Mouse (Mus musculus): ENCODE data around the gene Gm3404. TPM values are rescaled to one million over a fixed set of nuclear protein-coding genes. Genes with fewer than 3 reads are reported as not detected.
"Not testable (repeated sequence)": the region's sequence is repeated elsewhere in the genome, so short reads cannot be mapped to it uniquely, and the experiment has no call there.

The Gm3404 gene
- polyA plus RNA-seq (2014; fragmentation: Nextera tagmentation; extraction: Ambion mirVana) = not detected in 2 replicates

DNA sequence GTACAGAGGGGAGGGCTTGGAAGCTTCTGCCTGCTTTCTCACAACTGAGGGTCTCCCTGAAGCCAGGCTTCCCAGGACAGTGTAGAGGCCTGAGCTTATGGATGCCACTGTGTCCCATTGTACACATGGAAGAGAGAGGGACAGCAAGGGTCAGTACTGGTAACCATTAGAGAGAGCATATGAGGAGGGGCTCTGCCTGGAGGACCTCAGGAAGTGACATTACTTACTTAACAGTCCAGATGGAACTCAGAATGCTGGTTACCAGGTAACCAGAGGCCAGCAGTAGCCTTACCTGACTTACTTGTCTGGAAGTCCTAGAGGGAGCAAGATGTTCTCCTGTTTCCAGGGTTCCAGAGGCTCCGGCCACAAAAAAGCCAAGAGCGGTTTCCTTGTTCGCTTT lies at the start of gene Gm3404:
Gm3404 (plus strand) TSS at position 301 of the 400 bp plus-strand sequence.
- not testable (repeated sequence) for H3K4me1 ChIP-seq (replicated peaks; ENCODE audit: control insufficient read depth, insufficient read depth, low read length); H3K9ac ChIP-seq (ENCODE audit: low read depth, low read length); H3K36me3 ChIP-seq (ENCODE audit: control insufficient read depth, insufficient read depth, low read length); DNase-seq (ENCODE audit: low spot score); H3K27ac ChIP-seq (ENCODE audit: low read depth, low read length); H3K9me3 ChIP-seq (ENCODE audit: control insufficient read depth, low read length); H3K27me3 ChIP-seq (replicated peaks; ENCODE audit: control insufficient read depth, insufficient read depth, low read length); H3K4me2 ChIP-seq; H3K4me3 ChIP-seq (ENCODE audit: low read depth, low read length); ATAC-seq (replicated peaks; ENCODE audit: low FRiP score)
- no CpG with 5 or more reads among the region's 3 CpGs for WGBS

DNA sequence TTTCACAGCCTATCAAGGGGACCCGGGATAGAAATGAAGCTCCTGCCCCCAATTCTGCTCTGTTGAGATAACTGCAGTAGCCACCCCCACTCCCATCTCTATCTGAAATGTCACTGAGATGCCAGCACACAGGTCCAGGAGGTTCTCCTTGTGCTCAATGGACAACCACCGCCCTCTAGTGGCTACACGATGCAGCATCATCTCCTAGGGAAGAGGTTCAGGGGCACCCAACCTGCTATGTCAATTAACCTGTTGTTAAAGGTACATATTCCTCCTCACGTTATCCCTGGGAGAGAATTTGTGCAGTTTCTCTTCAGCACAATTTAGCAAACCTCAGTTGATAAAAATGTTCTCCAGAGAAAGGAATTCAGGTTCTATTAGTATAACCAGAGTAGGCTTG lies 46.0 kb upstream of the Gm3404 start:
- H3K4me3 ChIP-seq (ENCODE audit: low read depth, low read length); DNase-seq (ENCODE audit: low spot score); H3K36me3 ChIP-seq (ENCODE audit: control insufficient read depth, insufficient read depth, low read length); H3K4me1 ChIP-seq (replicated peaks; ENCODE audit: control insufficient read depth, insufficient read depth, low read length); H3K4me2 ChIP-seq; H3K9ac ChIP-seq (ENCODE audit: low read depth, low read length); H3K9me3 ChIP-seq (ENCODE audit: control insufficient read depth, low read length); ATAC-seq (replicated peaks; ENCODE audit: low FRiP score); H3K27me3 ChIP-seq (replicated peaks; ENCODE audit: control insufficient read depth, insufficient read depth, low read length); H3K27ac ChIP-seq (ENCODE audit: low read depth, low read length): not testable (repeated sequence)
- 3% methylated on average over 4 of the region's 4 CpGs for WGBS

DNA sequence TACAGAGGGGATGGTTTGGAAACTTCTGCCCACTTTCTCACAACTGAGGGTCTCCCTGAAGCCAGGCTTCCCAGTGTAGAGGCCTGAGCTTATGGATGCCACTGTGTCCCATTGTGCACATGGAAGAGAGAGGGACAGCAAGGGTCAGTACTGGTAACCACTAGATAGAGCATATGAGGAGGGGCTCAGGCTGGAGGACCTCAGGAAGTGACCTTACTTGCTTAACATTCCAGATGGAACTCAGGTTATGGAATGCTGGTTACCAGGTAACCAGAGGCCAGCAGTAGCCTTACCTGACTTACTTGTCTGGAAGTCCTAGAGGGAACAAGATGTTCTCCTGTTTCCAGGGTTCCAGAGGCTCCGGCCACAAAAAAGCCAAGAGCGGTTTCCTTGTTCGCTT lies 43.9 kb upstream of the Gm3404 start, which contains the start of gene Gm6408:
Gm6408 (plus strand) TSS at position 301 of the 400 bp plus-strand sequence.
- not testable (repeated sequence) for H3K4me1 ChIP-seq (replicated peaks; ENCODE audit: control insufficient read depth, insufficient read depth, low read length); H3K4me3 ChIP-seq (ENCODE audit: low read depth, low read length); H3K9ac ChIP-seq (ENCODE audit: low read depth, low read length); H3K27ac ChIP-seq (ENCODE audit: low read depth, low read length); DNase-seq (ENCODE audit: low spot score); ATAC-seq (replicated peaks; ENCODE audit: low FRiP score); H3K4me2 ChIP-seq; H3K9me3 ChIP-seq (ENCODE audit: control insufficient read depth, low read length); H3K36me3 ChIP-seq (ENCODE audit: control insufficient read depth, insufficient read depth, low read length); H3K27me3 ChIP-seq (replicated peaks; ENCODE audit: control insufficient read depth, insufficient read depth, low read length)
- WGBS = 80% methylated on average over 1 of the region's 3 CpGs

DNA sequence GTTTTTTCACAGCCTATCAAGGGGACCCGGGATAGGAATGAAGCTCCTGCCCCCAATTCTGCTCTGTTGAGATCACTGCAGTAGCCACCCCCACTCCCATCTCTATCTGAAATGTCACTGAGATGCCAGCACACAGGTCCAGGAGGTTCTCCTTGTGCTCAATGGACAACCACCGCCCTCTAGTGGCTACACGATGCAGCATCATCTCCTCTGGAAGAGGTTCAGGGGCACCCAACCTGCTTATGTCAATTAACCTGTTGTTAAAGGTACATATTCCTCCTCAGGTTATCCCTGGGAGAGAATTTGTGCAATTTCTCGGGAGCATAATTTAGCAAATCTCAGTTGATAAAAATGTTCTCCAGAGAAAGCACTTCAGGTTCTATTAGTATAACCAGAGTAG lies 36.6 kb upstream of the Gm3404 start:
- ATAC-seq (replicated peaks; ENCODE audit: low FRiP score); H3K4me3 ChIP-seq (ENCODE audit: low read depth, low read length); DNase-seq (ENCODE audit: low spot score); H3K27ac ChIP-seq (ENCODE audit: low read depth, low read length); H3K9ac ChIP-seq (ENCODE audit: low read depth, low read length); H3K36me3 ChIP-seq (ENCODE audit: control insufficient read depth, insufficient read depth, low read length); H3K27me3 ChIP-seq (replicated peaks; ENCODE audit: control insufficient read depth, insufficient read depth, low read length); H3K4me2 ChIP-seq; H3K4me1 ChIP-seq (replicated peaks; ENCODE audit: control insufficient read depth, insufficient read depth, low read length); H3K9me3 ChIP-seq (ENCODE audit: control insufficient read depth, low read length): not testable (repeated sequence)
- 6% methylated on average over 3 of the region's 4 CpGs for WGBS

DNA sequence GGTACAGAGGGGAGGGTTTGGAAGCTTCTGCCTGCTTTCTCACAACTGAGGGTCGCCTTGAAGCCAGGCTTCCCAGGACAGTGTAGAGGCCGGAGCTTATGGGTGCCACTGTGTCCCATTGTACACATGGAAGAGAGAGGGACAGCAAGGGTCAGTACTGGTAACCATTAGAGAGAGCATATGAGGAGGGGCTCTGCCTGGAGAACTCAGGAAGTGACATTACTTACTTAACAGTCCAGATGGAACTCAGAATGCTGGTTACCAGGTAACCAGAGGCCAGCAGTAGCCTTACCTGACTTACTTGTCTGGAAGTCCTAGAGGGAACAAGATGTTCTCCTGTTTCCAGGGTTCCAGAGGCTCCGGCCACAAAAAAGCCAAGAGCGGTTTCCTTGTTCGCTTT lies 34.5 kb upstream of the Gm3404 start, which contains the start of gene Gm6370:
Gm6370 (plus strand) TSS at position 301 of the 400 bp plus-strand sequence.
- not testable (repeated sequence) for H3K36me3 ChIP-seq (ENCODE audit: control insufficient read depth, insufficient read depth, low read length); H3K27me3 ChIP-seq (replicated peaks; ENCODE audit: control insufficient read depth, insufficient read depth, low read length); H3K4me3 ChIP-seq (ENCODE audit: low read depth, low read length); ATAC-seq (replicated peaks; ENCODE audit: low FRiP score); H3K4me1 ChIP-seq (replicated peaks; ENCODE audit: control insufficient read depth, insufficient read depth, low read length); H3K9me3 ChIP-seq (ENCODE audit: control insufficient read depth, low read length); H3K4me2 ChIP-seq; H3K27ac ChIP-seq (ENCODE audit: low read depth, low read length); DNase-seq (ENCODE audit: low spot score); H3K9ac ChIP-seq (ENCODE audit: low read depth, low read length)
- no CpG with 5 or more reads among the region's 5 CpGs for WGBS

DNA sequence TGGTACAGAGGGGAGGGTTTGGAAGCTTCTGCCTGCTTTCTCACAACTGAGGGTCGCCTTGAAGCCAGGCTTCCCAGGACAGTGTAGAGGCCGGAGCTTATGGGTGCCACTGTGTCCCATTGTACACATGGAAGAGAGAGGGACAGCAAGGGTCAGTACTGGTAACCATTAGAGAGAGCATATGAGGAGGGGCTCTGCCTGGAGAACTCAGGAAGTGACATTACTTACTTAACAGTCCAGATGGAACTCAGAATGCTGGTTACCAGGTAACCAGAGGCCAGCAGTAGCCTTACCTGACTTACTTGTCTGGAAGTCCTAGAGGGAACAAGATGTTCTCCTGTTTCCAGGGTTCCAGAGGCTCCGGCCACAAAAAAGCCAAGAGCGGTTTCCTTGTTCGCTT lies 23.5 kb upstream of the Gm3404 start, which contains the start of gene 4930449I24Rik:
4930449I24Rik (plus strand) TSS at position 301 of the 400 bp plus-strand sequence.
- not testable (repeated sequence) for H3K4me2 ChIP-seq; DNase-seq (ENCODE audit: low spot score); H3K27me3 ChIP-seq (replicated peaks; ENCODE audit: control insufficient read depth, insufficient read depth, low read length); H3K4me1 ChIP-seq (replicated peaks; ENCODE audit: control insufficient read depth, insufficient read depth, low read length); H3K27ac ChIP-seq (ENCODE audit: low read depth, low read length); H3K4me3 ChIP-seq (ENCODE audit: low read depth, low read length); H3K9ac ChIP-seq (ENCODE audit: low read depth, low read length); H3K9me3 ChIP-seq (ENCODE audit: control insufficient read depth, low read length); ATAC-seq (replicated peaks; ENCODE audit: low FRiP score); H3K36me3 ChIP-seq (ENCODE audit: control insufficient read depth, insufficient read depth, low read length)
- no CpG with 5 or more reads among the region's 5 CpGs for WGBS

DNA sequence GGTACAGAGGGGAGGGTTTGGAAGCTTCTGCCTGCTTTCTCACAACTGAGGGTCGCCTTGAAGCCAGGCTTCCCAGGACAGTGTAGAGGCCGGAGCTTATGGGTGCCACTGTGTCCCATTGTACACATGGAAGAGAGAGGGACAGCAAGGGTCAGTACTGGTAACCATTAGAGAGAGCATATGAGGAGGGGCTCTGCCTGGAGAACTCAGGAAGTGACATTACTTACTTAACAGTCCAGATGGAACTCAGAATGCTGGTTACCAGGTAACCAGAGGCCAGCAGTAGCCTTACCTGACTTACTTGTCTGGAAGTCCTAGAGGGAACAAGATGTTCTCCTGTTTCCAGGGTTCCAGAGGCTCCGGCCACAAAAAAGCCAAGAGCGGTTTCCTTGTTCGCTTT lies 11.8 kb upstream of the Gm3404 start, which contains the start of gene Gm3402:
Gm3402 (plus strand) TSS at position 301 of the 400 bp plus-strand sequence.
- ATAC-seq (replicated peaks; ENCODE audit: low FRiP score); H3K36me3 ChIP-seq (ENCODE audit: control insufficient read depth, insufficient read depth, low read length); H3K4me2 ChIP-seq; H3K27me3 ChIP-seq (replicated peaks; ENCODE audit: control insufficient read depth, insufficient read depth, low read length); H3K27ac ChIP-seq (ENCODE audit: low read depth, low read length); H3K4me1 ChIP-seq (replicated peaks; ENCODE audit: control insufficient read depth, insufficient read depth, low read length); H3K9ac ChIP-seq (ENCODE audit: low read depth, low read length); DNase-seq (ENCODE audit: low spot score); H3K4me3 ChIP-seq (ENCODE audit: low read depth, low read length); H3K9me3 ChIP-seq (ENCODE audit: control insufficient read depth, low read length): not testable (repeated sequence)
- WGBS = no CpG with 5 or more reads among the region's 5 CpGs

DNA sequence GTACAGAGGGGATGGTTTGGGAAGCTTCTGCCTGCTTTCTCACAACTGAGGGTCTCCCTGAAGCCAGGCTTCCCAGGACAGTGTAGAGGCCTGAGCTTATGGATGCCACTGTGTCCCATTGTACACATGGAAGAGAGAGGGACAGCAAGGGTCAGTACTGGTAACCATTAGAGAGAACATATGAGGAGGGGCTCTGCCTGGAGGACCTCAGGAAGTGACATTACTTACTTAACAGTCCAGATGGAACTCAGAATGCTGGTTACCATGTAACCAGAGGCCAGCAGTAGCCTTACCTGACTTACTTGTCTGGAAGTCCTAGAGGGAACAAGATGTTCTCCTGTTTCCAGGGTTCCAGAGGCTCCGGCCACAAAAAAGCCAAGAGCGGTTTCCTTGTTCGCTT lies 11.7 kb downstream of the Gm3404 start, which contains the start of gene Gm3409:
Gm3409 (plus strand) TSS at position 301 of the 400 bp plus-strand sequence.
- H3K9ac ChIP-seq (ENCODE audit: low read depth, low read length); H3K4me1 ChIP-seq (replicated peaks; ENCODE audit: control insufficient read depth, insufficient read depth, low read length); H3K4me2 ChIP-seq; ATAC-seq (replicated peaks; ENCODE audit: low FRiP score); H3K27me3 ChIP-seq (replicated peaks; ENCODE audit: control insufficient read depth, insufficient read depth, low read length); H3K36me3 ChIP-seq (ENCODE audit: control insufficient read depth, insufficient read depth, low read length); H3K4me3 ChIP-seq (ENCODE audit: low read depth, low read length); H3K27ac ChIP-seq (ENCODE audit: low read depth, low read length); DNase-seq (ENCODE audit: low spot score); H3K9me3 ChIP-seq (ENCODE audit: control insufficient read depth, low read length): not testable (repeated sequence)
- no CpG with 5 or more reads among the region's 3 CpGs for WGBS

DNA sequence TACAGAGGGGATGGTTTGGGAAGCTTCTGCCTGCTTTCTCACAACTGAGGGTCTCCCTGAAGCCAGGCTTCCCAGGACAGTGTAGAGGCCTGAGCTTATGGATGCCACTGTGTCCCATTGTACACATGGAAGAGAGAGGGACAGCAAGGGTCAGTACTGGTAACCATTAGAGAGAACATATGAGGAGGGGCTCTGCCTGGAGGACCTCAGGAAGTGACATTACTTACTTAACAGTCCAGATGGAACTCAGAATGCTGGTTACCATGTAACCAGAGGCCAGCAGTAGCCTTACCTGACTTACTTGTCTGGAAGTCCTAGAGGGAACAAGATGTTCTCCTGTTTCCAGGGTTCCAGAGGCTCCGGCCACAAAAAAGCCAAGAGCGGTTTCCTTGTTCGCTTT lies 30.2 kb downstream of the Gm3404 start, which contains the start of gene Gm3415:
Gm3415 (plus strand) TSS at position 301 of the 400 bp plus-strand sequence.
- DNase-seq (ENCODE audit: low spot score); ATAC-seq (replicated peaks; ENCODE audit: low FRiP score); H3K36me3 ChIP-seq (ENCODE audit: control insufficient read depth, insufficient read depth, low read length); H3K27ac ChIP-seq (ENCODE audit: low read depth, low read length); H3K9ac ChIP-seq (ENCODE audit: low read depth, low read length); H3K4me2 ChIP-seq; H3K4me3 ChIP-seq (ENCODE audit: low read depth, low read length); H3K4me1 ChIP-seq (replicated peaks; ENCODE audit: control insufficient read depth, insufficient read depth, low read length); H3K9me3 ChIP-seq (ENCODE audit: control insufficient read depth, low read length); H3K27me3 ChIP-seq (replicated peaks; ENCODE audit: control insufficient read depth, insufficient read depth, low read length): not testable (repeated sequence)
- WGBS = no CpG with 5 or more reads among the region's 3 CpGs

All from liver, embryonic 11.5 days (tissue).